Mouse (Mus musculus) CH12.LX (cell line): ENCODE data around the gene Rars2. TPM values are rescaled to one million over a fixed set of nuclear protein-coding genes. Genes with fewer than 3 reads are reported as not detected.

Experiments
- DNase-seq: peaks from one replicate; pipeline ENCODE4 v3.0.0-alpha.2; 2013; ENCODE audit errors: extremely low read depth
- H3K27ac ChIP-seq: 2 replicates; pipeline ENCODE4 v1.5.1; 2012; ENCODE audit warnings: low read depth, mild to moderate bottlenecking, control low read depth, moderate library complexity; ENCODE audit not compliant: insufficient read depth
- H3K27me3 ChIP-seq: replicated peaks from 2 replicates; pipeline ENCODE3; 2012; ENCODE audit warnings: inconsistent platforms
- H3K36me3 ChIP-seq, 2 experiments: replicated peaks in 1 of 2; 2 replicates each; pipeline versions ENCODE3 to v1.6.1; 2012; ENCODE audit warnings: inconsistent platforms in 1 of 2, low read length in 1 of 2, mild to moderate bottlenecking in 1 of 2, mixed read lengths in 1 of 2, moderate library complexity in 1 of 2; ENCODE audit not compliant: control insufficient read depth in 1 of 2, insufficient read depth in 1 of 2
- H3K4me1 ChIP-seq, 2 experiments: 2 replicates each; pipeline ENCODE4 v1.6.1; 2012; ENCODE audit warnings: inconsistent platforms in 1 of 2, moderate library complexity in 1 of 2; ENCODE audit not compliant: insufficient read depth in 2 of 2, control insufficient read depth in 1 of 2
- H3K4me2 ChIP-seq: 2 replicates; pipeline ENCODE4 v1.6.1; 2012; ENCODE audit warnings: low read depth, mild to moderate bottlenecking, control low read depth; ENCODE audit not compliant: poor library complexity, insufficient read depth, severe bottlenecking
- H3K4me3 ChIP-seq, 3 experiments: fragments of 150-350 bp in 1 of 3; sonication (generic) in 1 of 3; replicated peaks in 1 of 3; 2 replicates each; pipeline versions ENCODE3 to v1.5.1; 2011 to 2012; ENCODE audit warnings: low read depth in 2 of 3, low read length in 2 of 3, mild to moderate bottlenecking in 2 of 3, moderate library complexity in 2 of 3, control low read depth in 1 of 3, improper control_type of control experiment in 1 of 3, inconsistent platforms in 1 of 3, mixed read lengths in 1 of 3; ENCODE audit not compliant: poor library complexity in 1 of 3
- H3K79me2 ChIP-seq: replicated peaks from 2 replicates; pipeline ENCODE4 v1.6.1; 2012; ENCODE audit warnings: mild to moderate bottlenecking, moderate library complexity; ENCODE audit not compliant: control insufficient read depth, poor library complexity, insufficient read depth, severe bottlenecking; ENCODE audit errors: extremely low read depth
- H3K9ac ChIP-seq: 2 replicates; pipeline ENCODE4 v1.6.1; 2012; ENCODE audit warnings: low read depth, mild to moderate bottlenecking, control low read depth, moderate library complexity; ENCODE audit not compliant: insufficient read depth
- H3K9me3 ChIP-seq: replicated peaks from 2 replicates; pipeline ENCODE3; 2012; ENCODE audit warnings: low read length, inconsistent platforms, mixed read lengths
- BHLHE40 ChIP-seq: IDR thresholded peaks from 2 replicates; pipeline ENCODE4 v1.6.1; 2011; ENCODE audit warnings: mild to moderate bottlenecking, low read depth, low read length, improper control_type of control experiment
- CTCF ChIP-seq, 2 experiments: IDR thresholded peaks in 1 of 2; conservative IDR thresholded peaks in 1 of 2; 2 replicates each; pipeline ENCODE4 v1.5.1; 2011 to 2012; ENCODE audit warnings: low read depth in 2 of 2, low read length in 2 of 2, improper control_type of control experiment in 1 of 2, inconsistent platforms in 1 of 2, mild to moderate bottlenecking in 1 of 2, moderate library complexity in 1 of 2
- EP300 ChIP-seq: IDR thresholded peaks from 2 replicates; pipeline ENCODE4 v1.6.1; 2011; ENCODE audit warnings: low read length, improper control_type of control experiment
- HCFC1 ChIP-seq: IDR thresholded peaks from 2 replicates; pipeline ENCODE4 v1.6.1; 2012; ENCODE audit warnings: low read depth, mild to moderate bottlenecking, inconsistent platforms, low read length, improper control_type of control experiment
- IRF4 ChIP-seq: IDR thresholded peaks from 2 replicates; pipeline ENCODE4 v1.6.1; 2014; ENCODE audit warnings: low read depth, mild to moderate bottlenecking, inconsistent platforms, low read length, improper control_type of control experiment
- JUN ChIP-seq: IDR thresholded peaks from 2 replicates; pipeline ENCODE4 v1.6.1; 2011; ENCODE audit warnings: low read depth, mild to moderate bottlenecking, low read length, improper control_type of control experiment, moderate library complexity; ENCODE audit not compliant: insufficient read depth
- KAT2A ChIP-seq: IDR thresholded peaks from 2 replicates; pipeline ENCODE4 v1.6.1; 2012; ENCODE audit warnings: low read length, improper control_type of control experiment, inconsistent platforms; ENCODE audit not compliant: insufficient replicate concordance
- MAFK ChIP-seq: IDR thresholded peaks from 2 replicates; pipeline ENCODE4 v1.6.1; 2011; ENCODE audit warnings: low read length, improper control_type of control experiment; ENCODE audit not compliant: insufficient replicate concordance
- MAX ChIP-seq: IDR thresholded peaks from 2 replicates; pipeline ENCODE4 v1.6.1; 2011; ENCODE audit warnings: low read length, improper control_type of control experiment
- MEF2A ChIP-seq: IDR thresholded peaks from 2 replicates; pipeline ENCODE4 v1.6.1; 2014; ENCODE audit warnings: low read depth, mild to moderate bottlenecking, inconsistent platforms, low read length, improper control_type of control experiment, borderline replicate concordance
- MXI1 ChIP-seq: IDR thresholded peaks from 2 replicates; pipeline ENCODE4 v1.6.1; 2011; ENCODE audit warnings: mild to moderate bottlenecking, low read depth, low read length, improper control_type of control experiment
- MYC ChIP-seq: IDR thresholded peaks from 2 replicates; pipeline ENCODE4 v1.6.1; 2011; ENCODE audit warnings: low read depth, mild to moderate bottlenecking, improper control_type of control experiment, low read length
- NELFE ChIP-seq: IDR thresholded peaks from 2 replicates; pipeline ENCODE4 v1.6.1; 2011; ENCODE audit warnings: low read depth, low read length, improper control_type of control experiment
- PAX5 ChIP-seq: IDR thresholded peaks from 2 replicates; pipeline ENCODE4 v1.6.1; 2012; ENCODE audit warnings: low read length, inconsistent platforms, mixed read lengths
- POLR2A ChIP-seq: IDR thresholded peaks from 2 replicates; pipeline ENCODE4 v1.6.1; 2011; ENCODE audit warnings: low read depth, mild to moderate bottlenecking, improper control_type of control experiment, low read length
- POLR2AphosphoS2 ChIP-seq: IDR thresholded peaks from 2 replicates; pipeline ENCODE4 v1.6.1; 2011; ENCODE audit warnings: low read depth, low read length, improper control_type of control experiment
- RCOR1 ChIP-seq: conservative IDR thresholded peaks from 2 replicates; pipeline ENCODE4 v1.6.1; 2012; ENCODE audit warnings: low read depth, mild to moderate bottlenecking, inconsistent platforms, low read length, improper control_type of control experiment
- SIN3A ChIP-seq: IDR thresholded peaks from 2 replicates; pipeline ENCODE4 v1.6.1; 2012; ENCODE audit warnings: low read length, improper control_type of control experiment, inconsistent platforms
- SMC3 ChIP-seq: IDR thresholded peaks from 2 replicates; pipeline ENCODE4 v1.6.1; 2011; ENCODE audit warnings: low read depth, low read length, improper control_type of control experiment
- UBTF ChIP-seq: IDR thresholded peaks from 2 replicates; pipeline ENCODE4 v1.6.1; 2012; ENCODE audit warnings: low read depth, mild to moderate bottlenecking, inconsistent platforms, low read length, improper control_type of control experiment, moderate library complexity
- USF1 ChIP-seq: IDR thresholded peaks from 2 replicates; pipeline ENCODE4 v1.6.1; 2014; ENCODE audit warnings: low read depth, mild to moderate bottlenecking, inconsistent platforms, low read length, improper control_type of control experiment
- USF2 ChIP-seq: conservative IDR thresholded peaks from 2 replicates; pipeline ENCODE4 v1.6.1; 2011; ENCODE audit warnings: low read depth, low read length, improper control_type of control experiment
- ZKSCAN1 ChIP-seq: IDR thresholded peaks from 2 replicates; pipeline ENCODE4 v1.6.1; 2012; ENCODE audit warnings: low read depth, inconsistent platforms, low read length, improper control_type of control experiment, borderline replicate concordance
- ZNF384 ChIP-seq: IDR thresholded peaks from 2 replicates; pipeline ENCODE4 v1.6.1; 2012; ENCODE audit warnings: low read depth, low read length, improper control_type of control experiment, inconsistent platforms
- dilution Hi-C: fragments of 300-500 bp; cut with MboI; formaldehyde crosslinking; loops from 2 replicates; pipeline ENCODE4 v1.14.3; 2020; ENCODE audit warnings: low sequenced_read_pairs; ENCODE audit not compliant: extremely low pct_unique_long_range_greater_than_20kb, extremely low pct_ligation_motif_present
- in situ Hi-C: fragments of 300-500 bp; cut with MboI; formaldehyde crosslinking; loops from 3 replicates; pipeline ENCODE4 v1.14.3; 2019; ENCODE audit warnings: low sequenced_read_pairs, low pct_ligation_motif_present, low pct_unique_long_range_greater_than_20kb, mixed read lengths
- polyA plus RNA-seq: library from polyadenylated mRNA; unstranded; fragments of >175 nt; gene quantifications from 2 replicates; pipeline ENCODE4 v1.2.1, GENCODE M21; 2012; ENCODE audit warnings: low read depth; ENCODE audit not compliant: insufficient read length
- total RNA-seq, 2 experiments: library from RNA; depleted of rRNA; stranded (reverse); fragments of 300-350 nt in 1 of 2; fragments of >200 nt in 1 of 2; gene quantifications; 2 replicates each; pipeline ENCODE4 v1.2.3; 2012 to 2014

Gene Rars2
- total and polyA plus RNA-seq, 3 experiments: 45.4 to 72.6 (median 61.4) TPM

DNA sequence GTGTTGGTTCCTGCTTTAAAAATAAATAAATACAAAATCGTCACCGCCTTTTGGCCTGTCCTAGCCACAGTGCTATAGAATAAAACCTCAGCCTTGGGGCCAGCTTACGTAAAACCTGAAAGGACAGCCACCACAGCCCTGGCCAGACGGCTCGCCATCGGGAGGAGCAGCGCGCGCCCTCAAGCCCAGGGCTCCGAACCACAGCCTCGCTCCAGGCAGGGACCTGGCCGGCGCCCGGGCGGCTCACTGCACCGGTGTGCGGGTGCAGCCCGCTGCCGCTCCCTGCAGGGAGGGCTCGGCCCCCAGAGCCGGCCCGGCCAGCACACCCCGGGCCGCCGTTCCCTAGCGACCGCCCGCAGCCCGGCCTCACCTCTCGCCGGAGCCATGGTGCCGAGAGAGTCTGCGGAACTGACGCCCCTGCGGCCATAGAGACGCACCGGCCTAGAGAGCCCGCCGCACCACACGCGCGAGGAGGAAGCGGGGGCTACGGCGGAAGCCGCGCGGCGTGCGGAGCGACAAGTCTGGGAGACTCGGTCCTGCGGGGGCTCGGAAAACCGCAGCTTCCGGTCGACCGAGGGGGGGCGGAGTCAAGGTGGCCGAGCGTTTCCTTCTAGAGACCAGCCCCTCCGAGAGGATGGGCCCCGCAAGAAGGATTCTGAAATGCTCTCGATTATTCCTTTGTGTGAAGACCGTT lies 72.3 kb downstream of the Rars2 start, which contains the start of gene Slc35a1 (continued):
- TF ChIP-seq MAX (peak; percentile 54; the same call in 1 of the 2 replicates), JUN (no peak), MYC (no peak; the same call in 1 of the 2 replicates), POLR2A (peak; percentile 85), EP300 (no peak), CTCF (conservative IDR thresholded peaks at IDR 0.05 in 1 of 2, IDR thresholded peaks at IDR 0.05 in 1 of 2; ENCODE audit: low read depth in 2 of 2, low read length in 2 of 2) (no peak), RCOR1 (no peak), UBTF (peak; percentile 97), BHLHE40 (peak; percentile 70), SIN3A (peak; percentile 80), POLR2AphosphoS2 (0 out of 2 replicates have a peak, but pooled peaks have one; percentile 42), PAX5 (no peak), MXI1 (peak; percentile 75; the same call in 1 of the 2 replicates), KAT2A (0 out of 2 replicates have a peak, but pooled peaks have one; percentile 22), SMC3 (no peak), IRF4 (peak; percentile 71), MAFK (no peak), NELFE (peak; percentile 74), HCFC1 (peak; percentile 84), ZNF384 (no peak), USF2 (no peak), ZKSCAN1 (no peak)

DNA sequence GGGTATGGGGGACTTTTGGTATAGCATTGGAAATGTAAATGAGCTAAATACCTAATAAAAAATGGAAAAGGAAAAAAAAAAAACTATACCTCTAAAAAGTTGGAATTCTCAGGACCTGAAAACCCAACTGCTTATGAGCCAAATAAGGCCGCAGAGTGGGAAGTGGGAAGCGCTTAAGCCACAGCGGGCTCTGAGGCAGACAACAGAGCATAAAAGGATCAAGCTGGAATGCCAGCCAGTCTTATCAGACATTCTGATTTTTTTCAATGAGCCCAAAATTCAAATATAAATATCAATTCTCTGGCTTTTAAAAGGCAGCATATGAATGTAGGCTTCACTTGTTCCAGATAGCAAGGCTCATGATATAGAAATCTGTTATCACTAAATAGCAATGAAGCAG lies 73.3 kb downstream of the Rars2 start:
- TF ChIP-seq ZNF384 (no peak), MEF2A (no peak), MYC (no peak), USF1 (no peak)
- H3K27me3 ChIP-seq: no peaks in the 10 kb centered on the region
- no peak for DNase-seq
- H3K9me3 ChIP-seq: no peaks in the 10 kb centered on the region
- H3K4me1 ChIP-seq: peaks cover 5 to 34% of the 10 kb centered on the region in 2 experiments
- H3K27ac ChIP-seq: no peak overlapping the region
- 0 out of 2 replicates have a peak, but pooled peaks cover 2% of the 10 kb centered on the region for H3K79me2 ChIP-seq
- H3K36me3 ChIP-seq: peaks cover 0 to 7% of the 10 kb centered on the region in 2 experiments
- peak overlapping the region; percentile 97; the same call in 1 of the 2 replicates for H3K4me2 ChIP-seq
- peak overlapping the region; percentile 48 for H3K9ac ChIP-seq
- dilution Hi-C loops (no loop called here), in situ Hi-C loops (no loop called here)
- peak overlapping the region in 1 of 3 experiments; percentile 17 for H3K4me3 ChIP-seq
